Mouse (Mus musculus): ENCODE measurements around the gene Dnase2a. TPM values are rescaled to one million over a fixed set of nuclear protein-coding genes. Genes with fewer than 3 reads are reported as not detected.

Gene Dnase2a
- polyA plus RNA-seq, 1 experiment from 2014 or later: 9.4 TPM

- Histone ChIP-seq H3K4me1 (peaks cover 13% of the 10 kb centered on the region), H3K9ac (replicated peaks) (no peak overlapping the region), H3K4me2 (replicated peaks) (no peak overlapping the region), H3K27me3 (peaks cover 51% of the 10 kb centered on the region), H3K9me3 (no peaks in the 10 kb centered on the region), H3K36me3 (peaks cover 34% of the 10 kb centered on the region), H3K27ac (replicated peaks) (no peak overlapping the region), H3K4me3 (no peak overlapping the region)
- no peak for ATAC-seq (ENCODE audit: low FRiP score, low read depth)
- WGBS: 82% methylated on average over 7 of the region's 7 CpGs
Observed at GRCm38 (mm10) chr8:84925557-84925956, 17.2 kb downstream of the Dnase2a start.

- Histone ChIP-seq H3K27me3 (peaks cover 61% of the 10 kb centered on the region), H3K36me3 (peaks cover 22% of the 10 kb centered on the region), H3K4me3 (no peak overlapping the region), H3K9ac (replicated peaks) (no peak overlapping the region), H3K27ac (replicated peaks) (no peak overlapping the region), H3K4me2 (replicated peaks) (no peak overlapping the region), H3K4me1 (peaks cover 13% of the 10 kb centered on the region), H3K9me3 (no peaks in the 10 kb centered on the region)
- no peak for ATAC-seq (ENCODE audit: low FRiP score, low read depth)
- WGBS: 86% methylated on average over 1 of the region's 1 CpGs
Observed at GRCm38 (mm10) chr8:84927513-84927912, 19.2 kb downstream of the Dnase2a start.

DNA sequence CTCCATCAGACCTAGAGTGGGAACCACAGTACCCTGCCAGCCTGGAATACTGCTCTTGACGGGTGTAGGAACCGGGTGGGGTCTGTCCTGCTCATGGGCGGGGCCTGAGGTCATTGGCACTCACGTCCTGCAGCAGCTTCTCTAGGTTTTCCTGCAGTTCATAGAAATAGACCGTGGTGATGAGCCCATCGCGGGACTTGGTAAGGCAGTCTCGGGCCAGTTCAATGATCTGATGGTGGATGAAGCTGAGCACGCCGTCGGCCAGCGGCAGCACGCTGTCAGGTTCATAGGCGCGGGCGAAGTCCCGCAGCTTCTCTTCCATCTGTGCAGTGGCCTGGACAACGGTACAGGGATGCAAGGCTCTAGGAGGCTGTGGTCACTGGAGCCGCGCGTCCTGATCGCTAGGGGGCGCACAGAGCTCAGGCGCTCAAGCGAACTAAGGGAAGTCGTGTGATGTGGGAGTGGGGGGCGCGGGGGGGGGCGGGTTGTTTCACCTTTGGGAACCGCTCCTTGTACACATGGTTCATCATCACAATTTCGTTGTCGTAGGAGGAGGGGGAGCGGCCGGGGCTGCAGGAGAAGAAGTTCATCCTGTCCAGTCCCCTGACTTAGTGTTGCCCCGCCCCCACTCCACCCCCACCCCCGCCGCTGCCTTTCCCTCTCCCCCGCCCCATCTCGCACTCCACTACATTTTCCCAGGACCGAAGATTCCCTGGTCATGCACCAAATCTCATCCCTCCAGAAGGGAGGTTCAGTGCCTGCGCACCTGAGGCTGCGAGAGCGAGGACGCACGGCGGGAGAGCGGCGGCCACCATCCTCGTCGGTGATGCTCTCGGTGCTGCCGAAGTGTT lies 20.3 kb downstream of the Dnase2a start:
- no peak overlapping the region for H3K27ac ChIP-seq (replicated peaks)
- WGBS: 3% methylated on average over 43 of the region's 52 CpGs
- ATAC-seq (ENCODE audit: low FRiP score, low read depth): peak; percentile 79
- H3K27me3 ChIP-seq: peaks cover 65% of the 10 kb centered on the region
- peaks cover 18% of the 10 kb centered on the region for H3K36me3 ChIP-seq
- H3K9me3 ChIP-seq: no peaks in the 10 kb centered on the region
- H3K4me2 ChIP-seq (replicated peaks): peak overlapping the region; percentile 68
- peak overlapping the region; percentile 46 for H3K9ac ChIP-seq (replicated peaks)
- H3K4me3 ChIP-seq: peak overlapping the region; percentile 43
- H3K4me1 ChIP-seq: peaks cover 15% of the 10 kb centered on the region

DNA sequence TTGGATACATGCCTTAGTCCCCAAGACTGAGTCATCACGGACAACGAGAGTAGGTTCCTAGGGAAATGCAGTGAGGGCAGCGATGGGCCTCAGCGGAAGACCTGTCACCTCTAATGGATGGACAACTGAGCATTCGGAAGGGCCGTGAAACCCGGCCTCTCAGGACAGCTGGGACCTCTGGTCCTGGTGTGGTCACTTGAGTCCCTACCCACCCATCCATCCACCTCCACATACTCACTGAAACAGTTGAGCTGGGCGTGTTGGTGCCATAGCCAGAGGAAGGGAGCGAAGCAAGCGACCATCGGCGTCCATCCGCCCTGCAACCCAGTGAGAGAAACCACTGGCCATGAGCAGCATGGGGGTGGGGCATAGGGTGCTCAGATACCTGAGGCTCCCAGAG lies 22.2 kb downstream of the Dnase2a start:
- H3K9ac ChIP-seq (replicated peaks): no peak overlapping the region
- H3K27ac ChIP-seq (replicated peaks): no peak overlapping the region
- peaks cover 34% of the 10 kb centered on the region for H3K4me1 ChIP-seq
- H3K36me3 ChIP-seq: peaks cover 12% of the 10 kb centered on the region
- no peak overlapping the region for H3K4me3 ChIP-seq
- H3K4me2 ChIP-seq (replicated peaks): no peak overlapping the region
- WGBS: 93% methylated on average over 13 of the region's 13 CpGs
- H3K9me3 ChIP-seq: no peaks in the 10 kb centered on the region
- no peak for ATAC-seq (ENCODE audit: low FRiP score, low read depth)
- peaks cover 72% of the 10 kb centered on the region for H3K27me3 ChIP-seq

DNA sequence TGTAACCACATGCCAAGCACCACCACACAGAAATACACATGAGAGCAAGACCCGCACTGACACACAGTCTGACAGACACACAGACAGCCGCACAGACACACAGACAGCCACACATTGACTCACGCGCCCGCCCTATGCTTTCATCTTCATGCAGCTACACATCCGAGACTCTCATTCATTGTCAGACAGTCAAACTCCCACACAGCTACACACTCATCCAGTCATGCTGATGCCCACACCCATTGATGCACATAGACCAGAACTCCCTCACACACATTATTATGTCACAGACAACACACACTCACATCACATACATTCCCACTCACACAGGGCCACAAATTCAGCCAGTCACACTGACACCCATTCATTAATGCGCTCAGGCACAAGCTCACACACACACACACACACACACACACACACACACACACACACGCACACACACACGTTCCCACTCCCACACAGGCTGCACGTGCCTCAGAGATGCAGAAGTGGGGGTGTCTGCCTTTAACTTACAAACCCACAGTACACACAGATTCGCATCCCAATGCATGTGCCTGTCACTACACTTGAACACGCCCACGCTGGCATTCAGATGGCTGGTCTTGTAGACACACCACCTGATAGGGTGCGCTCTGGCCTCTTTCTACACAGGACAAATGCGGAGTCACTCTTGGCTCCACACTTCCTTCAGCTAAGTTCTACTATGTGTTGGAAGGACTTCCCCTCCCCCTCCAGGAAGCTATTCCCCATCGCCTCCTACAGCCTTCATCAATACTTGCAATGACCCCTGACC lies 25.6 kb downstream of the Dnase2a start:
- H3K27ac ChIP-seq (replicated peaks): no peak overlapping the region
- peaks cover 44% of the 10 kb centered on the region for H3K4me1 ChIP-seq
- no peak overlapping the region for H3K9ac ChIP-seq (replicated peaks)
- 89% methylated on average over 16 of the region's 16 CpGs for WGBS
- H3K4me2 ChIP-seq (replicated peaks): peak overlapping the region; percentile 87
- peaks cover 79% of the 10 kb centered on the region for H3K27me3 ChIP-seq
- no peak for ATAC-seq (ENCODE audit: low FRiP score, low read depth)
- H3K4me3 ChIP-seq: peak overlapping the region; percentile 74
- no peaks in the 10 kb centered on the region for H3K9me3 ChIP-seq
- H3K36me3 ChIP-seq: peaks cover 3% of the 10 kb centered on the region; the same call in 1 of the 2 replicates

DNA sequence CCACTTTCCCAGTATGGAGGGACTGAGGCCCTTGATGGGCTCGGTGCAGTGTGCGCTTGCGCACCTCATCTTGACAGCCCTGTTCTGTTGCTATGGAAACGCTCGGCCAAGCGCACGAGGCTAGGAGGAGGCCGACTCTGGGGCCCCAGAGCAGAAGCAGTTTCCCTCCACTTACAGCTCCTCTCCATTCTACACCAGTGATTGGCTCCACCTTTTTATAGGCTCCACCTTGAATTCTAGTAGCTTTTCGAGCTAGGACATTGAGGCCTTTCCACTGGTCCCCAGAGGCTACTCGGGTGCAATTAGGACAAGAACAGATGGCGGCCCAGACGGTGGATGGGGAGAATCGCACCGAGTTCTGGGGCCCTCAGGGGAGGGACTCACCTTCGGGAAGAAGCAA lies 26.5 kb downstream of the Dnase2a start:
- H3K4me2 ChIP-seq (replicated peaks): peak overlapping the region; percentile 87
- peaks cover 38% of the 10 kb centered on the region for H3K4me1 ChIP-seq
- no peaks in the 10 kb centered on the region for H3K9me3 ChIP-seq
- H3K27ac ChIP-seq (replicated peaks): peak overlapping the region; percentile 65
- peak; percentile 76 for ATAC-seq (ENCODE audit: low FRiP score, low read depth)
- whole genome bisulfite sequencing: 2% methylated on average over 15 of the region's 15 CpGs
- H3K4me3 ChIP-seq: peak overlapping the region; percentile 74
- H3K9ac ChIP-seq (replicated peaks): peak overlapping the region; percentile 83; the same call in 1 of the 2 replicates
- H3K36me3 ChIP-seq: peaks cover 3% of the 10 kb centered on the region; the same call in 1 of the 2 replicates
- H3K27me3 ChIP-seq: peaks cover 70% of the 10 kb centered on the region

DNA sequence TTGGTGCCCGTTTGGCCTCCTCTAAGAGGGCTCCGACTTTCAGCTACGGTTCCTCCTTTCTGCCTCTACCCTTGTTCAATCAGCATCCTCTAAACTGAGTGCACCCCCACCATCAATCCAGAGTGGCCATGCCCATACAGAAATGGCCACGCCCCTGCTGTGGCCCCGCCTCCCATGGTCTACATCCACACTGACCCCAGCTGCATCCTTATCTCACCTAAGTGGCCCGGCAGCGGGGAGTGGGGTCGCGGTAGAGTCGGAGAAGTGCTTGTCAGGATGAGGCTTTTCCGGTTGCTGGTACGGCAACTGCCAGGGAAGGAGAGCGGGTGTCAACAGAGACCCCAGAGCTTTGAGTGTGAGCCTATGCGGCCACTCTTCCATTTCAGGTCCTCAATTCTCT lies 27.1 kb downstream of the Dnase2a start:
- Histone ChIP-seq H3K4me1 (peaks cover 38% of the 10 kb centered on the region), H3K27ac (replicated peaks) (peak overlapping the region; percentile 65), H3K36me3 (peaks cover 2% of the 10 kb centered on the region; the same call in 1 of the 2 replicates), H3K9me3 (no peaks in the 10 kb centered on the region), H3K4me3 (peak overlapping the region; percentile 74), H3K4me2 (replicated peaks) (peak overlapping the region; percentile 87), H3K27me3 (peaks cover 64% of the 10 kb centered on the region), H3K9ac (replicated peaks) (peak overlapping the region; percentile 83; the same call in 1 of the 2 replicates)
- ATAC-seq (ENCODE audit: low FRiP score, low read depth): peak; percentile 43
- 8% methylated on average over 14 of the region's 14 CpGs for WGBS

DNA sequence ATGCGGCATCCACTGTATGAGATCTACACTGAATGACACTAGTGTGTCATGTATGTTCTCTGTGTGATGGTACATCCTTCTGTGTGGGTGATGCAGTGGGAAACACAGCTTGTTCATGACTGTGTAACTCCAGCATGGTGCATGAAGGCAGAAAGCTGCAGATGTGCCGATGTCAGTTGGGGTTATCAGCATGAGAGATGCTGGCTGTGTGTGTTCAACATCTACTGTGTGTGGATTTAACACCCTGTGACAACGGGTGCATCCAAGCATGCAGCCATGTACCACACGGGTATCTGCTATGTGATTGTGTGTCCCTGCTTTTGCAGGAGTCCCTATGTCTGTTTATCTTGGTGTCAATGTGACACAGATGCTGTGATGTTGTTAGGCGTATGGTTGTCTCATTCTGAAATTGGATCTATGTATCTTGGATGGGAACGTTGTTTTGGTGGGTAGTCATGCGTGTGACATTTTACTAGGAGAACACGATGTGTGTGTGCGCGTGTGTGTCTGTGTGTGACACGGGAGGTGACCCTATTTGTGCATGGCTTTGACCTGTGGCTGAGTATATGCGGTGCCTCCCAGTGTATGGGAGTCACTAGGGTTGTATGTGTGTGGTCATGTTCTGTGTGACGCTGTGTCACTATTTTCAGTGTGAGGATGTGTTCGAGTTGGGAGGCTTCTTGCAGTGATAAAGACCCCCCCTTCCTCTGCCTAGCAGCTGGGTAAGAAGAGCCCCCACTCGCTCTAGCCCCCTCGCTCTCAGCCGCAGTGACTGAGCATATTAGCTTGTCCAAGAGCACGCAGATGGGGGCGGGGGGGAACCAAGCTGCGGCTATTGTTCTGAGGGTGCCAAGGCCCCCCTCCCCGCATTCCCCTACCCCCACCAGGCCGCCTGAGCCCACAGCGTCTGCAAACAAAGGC lies 27.9 kb downstream of the Dnase2a start:
- Histone ChIP-seq H3K9ac (replicated peaks) (peak overlapping the region; percentile 83), H3K4me1 (peaks cover 38% of the 10 kb centered on the region), H3K4me2 (replicated peaks) (peak overlapping the region; percentile 87), H3K27me3 (peaks cover 59% of the 10 kb centered on the region), H3K4me3 (peak overlapping the region; percentile 74), H3K36me3 (no peaks in the 10 kb centered on the region), H3K9me3 (no peaks in the 10 kb centered on the region), H3K27ac (replicated peaks) (peak overlapping the region; percentile 90)
- 16% methylated on average over 23 of the region's 23 CpGs for WGBS
- ATAC-seq (ENCODE audit: low FRiP score, low read depth): peak; percentile 35; the same call in 1 of the 2 replicates

- H3K4me1 ChIP-seq: peaks cover 38% of the 10 kb centered on the region
- H3K27ac ChIP-seq (replicated peaks): peak within 1 kb of the TSS; percentile 90
- H3K27me3 ChIP-seq: peaks cover 54% of the 10 kb centered on the region
- H3K9me3 ChIP-seq: no peaks in the 10 kb centered on the region
- ATAC-seq (ENCODE audit: low FRiP score, low read depth): peak; percentile 61
- H3K4me3 ChIP-seq: peak within 1 kb of the TSS; percentile 74
- peak within 1 kb of the TSS; percentile 87 for H3K4me2 ChIP-seq (replicated peaks)
- H3K36me3 ChIP-seq: no peaks in the 10 kb centered on the region
- H3K9ac ChIP-seq (replicated peaks): peak within 1 kb of the TSS; percentile 83
- under 1% methylated on average over 48 of the region's 50 CpGs for WGBS
Observed at GRCm38 (mm10) chr8:84936962-84937546, 28.7 kb downstream of the Dnase2a start, which contains the start of gene Mast1. Mast1 (minus strand) TSS chr8:84937359.

- peak overlapping the region; percentile 87 for H3K4me2 ChIP-seq (replicated peaks)
- H3K9me3 ChIP-seq: no peaks in the 10 kb centered on the region
- H3K36me3 ChIP-seq: no peaks in the 10 kb centered on the region
- peak overlapping the region; percentile 74 for H3K4me3 ChIP-seq
- H3K27me3 ChIP-seq: peaks cover 49% of the 10 kb centered on the region
- H3K27ac ChIP-seq (replicated peaks): 0 out of 2 replicates have a peak overlapping the region, but pooled peaks have one; percentile 90
- H3K4me1 ChIP-seq: peaks cover 38% of the 10 kb centered on the region
- H3K9ac ChIP-seq (replicated peaks): peak overlapping the region; percentile 83; the same call in 1 of the 2 replicates
- WGBS: 68% methylated on average over 13 of the region's 13 CpGs
- no peak for ATAC-seq (ENCODE audit: low FRiP score, low read depth)
Observed at GRCm38 (mm10) chr8:84937620-84938485, 29.5 kb downstream of the Dnase2a start.
